Mouse (Mus musculus) heart, embryonic 12.5 days (tissue): ENCODE measurements around the gene Rpl10a. TPM values are rescaled to one million over a fixed set of nuclear protein-coding genes. Genes with fewer than 3 reads are reported as not detected.
A peak's percentile ranks its signal among the peaks of the same experiment; 100 is the strongest.
"Not testable (repeated sequence)": the region's sequence is repeated elsewhere in the genome, so short reads cannot be mapped to it uniquely, and the experiment has no call there.

Experiments used
- ATAC-seq: fragments of 200-750 bp; cut with Nextera tagmentation; 2 replicates; pipeline ENCODE4 v1.8.0; 2017; ENCODE audit warnings: moderate TSS enrichment, moderate library complexity; ENCODE audit not compliant: insufficient number of reproducible peaks, low FRiP score
- H3K27ac ChIP-seq: fragments of 300-500 bp; sonication (generic); 2 replicates; pipeline ENCODE4 v1.5.1; 2016; ENCODE audit warnings: mild to moderate bottlenecking, moderate library complexity; ENCODE audit not compliant: poor library complexity, severe bottlenecking
- H3K27me3 ChIP-seq: fragments of 300-500 bp; sonication (generic); replicated peaks from 2 replicates; pipeline ENCODE4 v1.6.1; 2016; ENCODE audit warnings: mild to moderate bottlenecking, moderate library complexity
- H3K36me3 ChIP-seq: fragments of 300-500 bp; sonication (generic); 2 replicates; pipeline ENCODE4 v1.6.1; 2016; ENCODE audit warnings: mild to moderate bottlenecking, moderate library complexity
- H3K4me1 ChIP-seq: fragments of 300-500 bp; sonication (generic); replicated peaks from 2 replicates; pipeline ENCODE4 v1.6.1; 2016; ENCODE audit warnings: mild to moderate bottlenecking
- H3K4me2 ChIP-seq: fragments of 300-500 bp; sonication (generic); 2 replicates; pipeline ENCODE4 v1.6.1; 2016; ENCODE audit warnings: mild to moderate bottlenecking, moderate library complexity
- H3K4me3 ChIP-seq: fragments of 300-500 bp; sonication (generic); 2 replicates; pipeline ENCODE4 v1.5.1; 2016; ENCODE audit warnings: mild to moderate bottlenecking
- H3K9ac ChIP-seq: fragments of 300-500 bp; sonication (generic); 2 replicates; pipeline ENCODE4 v1.6.1; 2016; ENCODE audit warnings: mild to moderate bottlenecking, moderate library complexity
- H3K9me3 ChIP-seq: fragments of 300-500 bp; sonication (generic); replicated peaks from 2 replicates; pipeline ENCODE4 v1.6.1; 2016; ENCODE audit warnings: mild to moderate bottlenecking, moderate library complexity
- WGBS: fragments of 180-500 bp; shearing (Covaris S2); methylation state at CpG from one replicate; pipeline ENCODE4 v1.1.7; 2016; 5-methylcytosine and 5-hydroxymethylcytosine counted together
- polyA plus RNA-seq: library from polyadenylated mRNA; unstranded; fragments of >200 nt; fragmentation: Nextera tagmentation; extraction: Ambion mirVana; gene quantifications from 2 replicates; pipeline ENCODE4 v1.2.1, GENCODE M21; 2016

Gene Rpl10a
- polyA plus RNA-seq, 1 experiment from 2014 or later, result 344 TPM

- Histone ChIP-seq H3K4me2 (no peak overlapping the region), H3K27ac (no peak overlapping the region), H3K27me3 (no peaks in the 10 kb centered on the region), H3K9ac (no peak overlapping the region), H3K4me3 (no peak overlapping the region), H3K4me1 (no peaks in the 10 kb centered on the region), H3K9me3 (no peaks in the 10 kb centered on the region), H3K36me3 (peaks cover 79% of the 10 kb centered on the region)
- ATAC-seq, result no peak
- 88% methylated on average over 4 of the region's 4 CpGs for WGBS
Observed at GRCm38 (mm10) chr17:28321700-28322099, 6.6 kb upstream of the Rpl10a start.

- Histone ChIP-seq H3K4me1 (peaks cover 9% of the 10 kb centered on the region), H3K9ac (no peak overlapping the region), H3K27me3 (no peaks in the 10 kb centered on the region), H3K36me3 (peaks cover 59% of the 10 kb centered on the region), H3K27ac (no peak overlapping the region), H3K9me3 (no peaks in the 10 kb centered on the region), H3K4me3 (no peak overlapping the region), H3K4me2 (no peak overlapping the region)
- WGBS, result 83% methylated on average over 8 of the region's 8 CpGs
- no peak for ATAC-seq
Observed at GRCm38 (mm10) chr17:28323786-28324185, 4.5 kb upstream of the Rpl10a start.

- H3K27me3 ChIP-seq, H3K27ac ChIP-seq, ATAC-seq, H3K4me1 ChIP-seq, H3K9me3 ChIP-seq, H3K4me2 ChIP-seq, H3K9ac ChIP-seq, H3K4me3 ChIP-seq: not testable (repeated sequence)
- peaks cover 55% of the 10 kb centered on the region for H3K36me3 ChIP-seq
- WGBS, result 92% methylated on average over 7 of the region's 7 CpGs
Observed at GRCm38 (mm10) chr17:28324416-28324815, 3.9 kb upstream of the Rpl10a start.

- 81% methylated on average over 8 of the region's 8 CpGs for WGBS
- no peak overlapping the region for H3K4me2 ChIP-seq
- no peaks in the 10 kb centered on the region for H3K27me3 ChIP-seq
- ATAC-seq, result no peak
- H3K4me1 ChIP-seq, result peaks cover 21% of the 10 kb centered on the region
- H3K27ac ChIP-seq, result no peak overlapping the region
- peak overlapping the region; percentile 32; the same call in 1 of the 2 replicates for H3K9ac ChIP-seq
- H3K9me3 ChIP-seq, result no peaks in the 10 kb centered on the region
- H3K4me3 ChIP-seq, result no peak overlapping the region
- H3K36me3 ChIP-seq, result peaks cover 56% of the 10 kb centered on the region
Observed at GRCm38 (mm10) chr17:28325751-28326150, 2.5 kb upstream of the Rpl10a start.

GRCm38 (mm10) chr17:28326951-28327350 lies 1.3 kb upstream of the Rpl10a start:
- H3K9ac ChIP-seq, result peak overlapping the region; percentile 72; the same call in 1 of the 2 replicates
- H3K27me3 ChIP-seq, result no peaks in the 10 kb centered on the region
- no peak overlapping the region for H3K4me2 ChIP-seq
- no peaks in the 10 kb centered on the region for H3K9me3 ChIP-seq
- H3K4me3 ChIP-seq, result no peak overlapping the region
- ATAC-seq, result no peak
- 89% methylated on average over 3 of the region's 3 CpGs for WGBS
- no peak overlapping the region for H3K27ac ChIP-seq
- peaks cover 31% of the 10 kb centered on the region for H3K4me1 ChIP-seq
- H3K36me3 ChIP-seq, result peaks cover 57% of the 10 kb centered on the region

- peaks cover 57% of the 10 kb centered on the region for H3K36me3 ChIP-seq
- 9% methylated on average over 22 of the region's 22 CpGs for WGBS
Observed at GRCm38 (mm10) chr17:28327673-28328325, 472 bp upstream of the Rpl10a start.

GRCm38 (mm10) chr17:28328946-28329345 lies 675 bp downstream of the Rpl10a start:
- H3K27me3 ChIP-seq, result no peaks in the 10 kb centered on the region
- WGBS, result under 1% methylated on average over 25 of the region's 25 CpGs
- peak overlapping the region; percentile 98 for H3K4me3 ChIP-seq
- H3K4me2 ChIP-seq, result peak overlapping the region; percentile 83
- ATAC-seq, result peak; percentile 12
- peak overlapping the region; percentile 100 for H3K9ac ChIP-seq
- peaks cover 50% of the 10 kb centered on the region for H3K4me1 ChIP-seq
- peaks cover 62% of the 10 kb centered on the region for H3K36me3 ChIP-seq
- peak overlapping the region; percentile 94 for H3K27ac ChIP-seq
- H3K9me3 ChIP-seq, result no peaks in the 10 kb centered on the region

More at GRCm38 (mm10) chr17:28327673-28328325, 472 bp upstream of the Rpl10a start:
- Histone ChIP-seq H3K27me3 (no peaks in the 10 kb centered on the region), H3K9me3 (no peaks in the 10 kb centered on the region), H3K4me1 (peaks cover 39% of the 10 kb centered on the region), H3K4me3 (peak overlapping the region; percentile 98), H3K9ac (peak overlapping the region; percentile 72), H3K4me2 (peak overlapping the region; percentile 83), H3K27ac (peak overlapping the region; percentile 94)
- ATAC-seq, result peak; percentile 54

- Histone ChIP-seq H3K4me1 (peaks cover 54% of the 10 kb centered on the region), H3K36me3 (peaks cover 55% of the 10 kb centered on the region), H3K4me3 (peak overlapping the region; percentile 98), H3K4me2 (peak overlapping the region; percentile 83), H3K9ac (peak overlapping the region; percentile 100), H3K9me3 (no peaks in the 10 kb centered on the region), H3K27me3 (no peaks in the 10 kb centered on the region), H3K27ac (peak overlapping the region; percentile 94)
- ATAC-seq, result no peak
- WGBS, result 6% methylated on average over 4 of the region's 4 CpGs
Observed at GRCm38 (mm10) chr17:28329503-28330231, 1.4 kb downstream of the Rpl10a start.

GRCm38 (mm10) chr17:28330232-28330546 lies 1.9 kb downstream of the Rpl10a start:
- WGBS, result 51% methylated on average over 2 of the region's 2 CpGs

GRCm38 (mm10) chr17:28330590-28330989 lies 2.3 kb downstream of the Rpl10a start:
- H3K27ac ChIP-seq, H3K4me3 ChIP-seq, H3K9ac ChIP-seq, H3K9me3 ChIP-seq, H3K27me3 ChIP-seq, ATAC-seq: not testable (repeated sequence)
- WGBS, result 68% methylated on average over 8 of the region's 8 CpGs
- H3K4me1 ChIP-seq, result peaks cover 56% of the 10 kb centered on the region
- peak overlapping the region; percentile 30; the same call in 1 of the 2 replicates for H3K4me2 ChIP-seq
- peaks cover 61% of the 10 kb centered on the region for H3K36me3 ChIP-seq

More at GRCm38 (mm10) chr17:28330232-28330546, 1.9 kb downstream of the Rpl10a start:
- H3K27ac ChIP-seq, result no peak overlapping the region
- H3K27me3 ChIP-seq, result no peaks in the 10 kb centered on the region
- no peak for ATAC-seq
- peak overlapping the region; percentile 98 for H3K4me3 ChIP-seq
- peaks cover 58% of the 10 kb centered on the region for H3K36me3 ChIP-seq
- H3K4me1 ChIP-seq, result peaks cover 56% of the 10 kb centered on the region
- peak overlapping the region; percentile 83 for H3K4me2 ChIP-seq
- H3K9me3 ChIP-seq, result no peaks in the 10 kb centered on the region
- peak overlapping the region; percentile 100 for H3K9ac ChIP-seq

GRCm38 (mm10) chr17:28331241-28332112 lies 3.2 kb downstream of the Rpl10a start:
- Histone ChIP-seq H3K4me1 (peaks cover 56% of the 10 kb centered on the region), H3K4me2 (no peak overlapping the region), H3K27me3 (no peaks in the 10 kb centered on the region), H3K9me3 (no peaks in the 10 kb centered on the region), H3K36me3 (peaks cover 59% of the 10 kb centered on the region), H3K9ac (0 out of 2 replicates have a peak overlapping the region, but pooled peaks have one; percentile 15), H3K4me3 (no peak overlapping the region), H3K27ac (peak overlapping the region; percentile 48; the same call in 1 of the 2 replicates)
- ATAC-seq, result no peak
- 32% methylated on average over 7 of the region's 7 CpGs for WGBS
